Mouse (Mus musculus): ENCODE data around the gene Ptgr2. TPM values are rescaled to one million over a fixed set of nuclear protein-coding genes. Genes with fewer than 3 reads are reported as not detected.
"Not testable (repeated sequence)": the region's sequence is repeated elsewhere in the genome, so short reads cannot be mapped to it uniquely, and the experiment has no call there.

The Ptgr2 gene
- total RNA-seq (2021): 10 to 100 TPM; 50.8 to 58.1 TPM
- long read RNA-seq, experiment 1, transcript Ptgr2-201 (10 exons, 3,168 nt): major isoform, 51 of 74 reads
- long read RNA-seq, experiment 1, partial matches to known transcripts: 10 of 74 reads
- long read RNA-seq, experiment 1, other reads (novel, unspliced or antisense): 10 of 74 reads
- long read RNA-seq, experiment 2, transcript Ptgr2-207 (10 exons, 2,073 nt): minor isoform, 10 of 88 reads
- long read RNA-seq, experiment 2, transcript Ptgr2-201 (10 exons, 3,168 nt): major isoform, 66 of 88 reads
- long read RNA-seq, experiment 2, partial matches to known transcripts: 4 of 88 reads
- long read RNA-seq, experiment 2, other reads (novel, unspliced or antisense): 7 of 88 reads

DNA sequence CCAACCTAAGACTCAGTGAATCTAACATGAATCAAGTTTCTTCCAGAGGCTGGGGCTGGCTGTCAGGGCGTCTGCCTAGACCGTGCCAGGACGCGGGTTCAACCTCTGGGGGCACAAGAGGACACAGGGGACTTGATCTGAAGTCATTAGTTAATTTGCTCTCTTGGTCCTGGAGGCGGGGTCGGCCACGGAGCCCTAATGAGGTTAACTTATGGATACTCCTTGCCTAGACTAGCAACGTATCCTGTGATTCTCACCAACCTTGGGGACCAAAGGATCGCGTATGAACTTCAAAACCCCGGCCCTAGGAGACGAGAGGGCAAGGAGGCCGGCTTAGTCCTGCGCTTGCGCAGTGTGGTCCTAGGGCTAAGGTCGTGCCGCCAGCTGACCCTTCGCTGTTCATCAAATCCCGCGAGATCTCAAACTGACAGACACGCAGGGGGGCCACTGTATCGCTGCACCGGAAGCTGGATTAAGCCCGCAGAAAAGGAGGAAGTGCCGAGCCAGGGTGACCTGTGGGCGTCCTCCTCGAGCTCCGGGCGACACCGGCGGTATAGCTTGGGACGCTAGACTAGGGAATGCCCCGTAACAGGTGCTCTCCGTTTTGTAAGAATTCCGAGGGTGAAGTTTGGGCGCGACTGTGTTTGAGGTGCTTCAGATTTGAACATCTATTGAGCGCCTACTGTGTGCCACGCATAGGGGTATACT lies at the start of gene Ptgr2:
Ptgr2 (plus strand) TSS at position 348 of the 708 bp plus-strand sequence.
- DNase-seq (ENCODE audit: low spot score in 2 of 2): peak; percentile 84 to 94

GRCm38 (mm10) chr12:84235577-84235976 lies 49.5 kb upstream of the Ptgr2 start:
- no peak for DNase-seq (ENCODE audit: low spot score in 2 of 2)

DNA sequence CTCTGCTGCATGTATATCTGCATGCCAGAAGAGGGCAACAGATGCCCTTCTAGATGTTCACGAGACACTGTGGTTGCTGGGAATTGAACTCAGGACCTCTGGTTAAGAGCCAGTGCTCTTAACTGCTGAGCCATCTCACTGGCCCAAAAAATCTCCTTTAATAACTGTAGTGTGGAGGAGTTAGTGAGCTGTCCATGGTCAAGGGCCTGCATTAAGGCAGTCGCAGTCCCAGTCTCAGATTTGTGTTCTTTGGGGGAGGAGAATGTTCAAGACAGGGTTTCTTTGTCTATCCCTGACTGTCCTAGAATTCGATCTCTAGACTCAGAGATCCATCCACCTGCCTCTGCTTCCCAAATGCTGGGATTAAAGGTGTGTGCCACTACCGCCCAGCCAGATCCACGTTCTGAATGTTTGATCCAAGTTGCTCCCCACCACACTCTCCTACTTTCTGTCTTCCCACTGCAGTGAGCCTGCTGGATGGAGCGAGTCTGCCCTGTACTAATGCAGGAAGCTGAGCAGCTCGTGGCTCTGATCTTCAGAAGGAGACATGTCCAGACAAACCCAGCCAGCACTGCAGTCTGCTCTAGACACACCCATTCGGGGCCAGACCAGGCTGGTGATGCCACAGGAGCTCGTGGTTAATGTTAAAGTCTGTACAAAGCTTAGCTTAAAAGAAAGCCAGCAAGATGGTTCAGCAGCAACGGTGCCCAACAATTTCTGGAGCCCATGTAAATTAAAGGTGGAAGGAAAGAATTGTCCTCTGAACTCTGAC lies 48.9 kb upstream of the Ptgr2 start:
- DNase-seq (ENCODE audit: low spot score in 2 of 2): no peak

DNA sequence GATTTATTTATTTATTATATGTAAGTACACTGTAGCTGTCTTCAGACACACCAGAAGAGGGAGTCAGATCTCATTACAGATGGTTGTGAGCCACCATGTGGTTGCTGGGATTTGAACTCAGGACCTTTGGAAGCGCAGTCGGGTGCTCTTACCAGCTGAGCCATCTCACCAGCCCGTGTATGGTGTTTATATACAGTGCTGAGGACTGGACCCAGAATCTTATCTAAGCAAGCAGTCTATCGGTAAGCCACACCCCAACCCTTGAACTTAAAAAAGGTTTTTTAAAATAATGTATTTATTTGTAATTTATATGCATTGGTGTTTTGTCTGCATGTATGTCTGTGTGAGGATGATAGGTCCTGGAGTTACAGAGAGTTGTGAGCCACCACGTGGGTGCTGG lies 48.0 kb upstream of the Ptgr2 start:
- not testable (repeated sequence) for DNase-seq (ENCODE audit: low spot score in 2 of 2)

DNA sequence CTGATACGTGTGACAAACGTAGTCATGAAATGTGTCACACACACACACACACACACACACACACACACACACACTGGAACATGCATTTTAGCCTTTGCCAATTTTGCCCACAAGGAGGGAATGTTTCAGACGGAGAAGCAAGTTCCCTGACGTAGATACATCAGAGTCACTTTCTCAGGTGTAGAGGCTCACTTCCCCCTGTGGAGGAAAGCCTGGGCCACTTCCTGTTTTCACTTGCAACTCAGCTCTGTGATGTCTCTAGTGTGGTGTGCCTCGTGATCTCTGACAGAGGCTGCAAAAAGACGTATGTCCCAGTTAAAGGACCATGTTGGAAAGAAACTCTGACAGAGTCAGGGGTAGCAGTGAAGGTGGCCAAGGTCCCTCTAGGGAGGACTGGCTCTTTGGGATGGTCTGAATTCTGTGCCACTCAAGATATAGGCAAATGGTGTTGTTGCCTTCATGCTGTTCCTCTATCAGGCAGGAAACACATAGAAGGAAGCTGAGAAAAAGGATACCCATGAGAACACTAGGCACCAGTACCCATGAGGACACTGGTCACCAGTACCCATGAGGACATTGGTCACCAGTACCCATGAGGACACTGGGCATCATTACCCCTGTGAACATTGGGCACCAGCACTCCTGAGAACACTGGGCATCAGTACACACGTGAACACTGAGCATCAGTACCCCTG lies 41.8 kb upstream of the Ptgr2 start:
- no peak for DNase-seq (ENCODE audit: low spot score in 2 of 2)

DNA sequence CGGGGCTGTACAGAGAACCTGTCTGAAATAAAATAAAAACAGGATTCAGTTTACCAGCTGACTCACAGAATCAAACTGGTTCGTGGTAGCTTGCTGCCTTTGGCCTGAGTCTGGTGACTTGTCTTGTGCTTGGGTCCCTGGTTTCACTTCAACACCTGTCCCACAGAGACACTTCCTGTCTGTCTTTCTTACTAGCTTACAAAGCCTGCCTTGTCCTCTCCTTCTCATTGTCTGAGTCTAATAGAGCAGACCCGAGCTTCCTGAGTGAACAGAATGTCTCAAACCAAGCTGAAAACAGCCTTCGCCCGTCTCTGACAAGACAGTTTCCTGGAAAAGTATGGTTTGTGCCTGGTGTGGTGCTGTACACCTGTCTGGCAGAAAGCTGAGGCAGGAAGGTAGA lies 39.3 kb upstream of the Ptgr2 start:
- DNase-seq (ENCODE audit: low spot score in 2 of 2): no peak

DNA sequence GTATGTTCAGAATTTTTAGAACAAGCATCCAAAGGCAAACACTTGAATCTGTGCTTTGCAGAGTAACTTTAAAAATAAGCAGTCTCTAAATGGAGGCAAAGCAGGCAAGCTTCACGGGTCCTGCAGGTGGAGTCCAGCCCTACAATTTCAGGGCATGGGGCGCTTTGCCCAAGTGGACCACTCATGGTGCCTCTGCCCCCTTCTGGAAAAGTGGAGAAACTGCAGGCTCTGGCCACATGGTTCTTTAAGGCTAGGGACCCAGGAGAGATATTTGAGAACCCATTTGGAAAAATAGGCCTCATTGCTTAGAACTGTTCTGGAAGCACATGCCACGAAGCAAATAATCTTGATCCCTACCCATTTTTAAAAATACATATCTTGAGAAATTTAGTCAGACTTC lies 35.8 kb upstream of the Ptgr2 start:
- DNase-seq (ENCODE audit: low spot score in 2 of 2): peak; percentile 50 to 70

DNA sequence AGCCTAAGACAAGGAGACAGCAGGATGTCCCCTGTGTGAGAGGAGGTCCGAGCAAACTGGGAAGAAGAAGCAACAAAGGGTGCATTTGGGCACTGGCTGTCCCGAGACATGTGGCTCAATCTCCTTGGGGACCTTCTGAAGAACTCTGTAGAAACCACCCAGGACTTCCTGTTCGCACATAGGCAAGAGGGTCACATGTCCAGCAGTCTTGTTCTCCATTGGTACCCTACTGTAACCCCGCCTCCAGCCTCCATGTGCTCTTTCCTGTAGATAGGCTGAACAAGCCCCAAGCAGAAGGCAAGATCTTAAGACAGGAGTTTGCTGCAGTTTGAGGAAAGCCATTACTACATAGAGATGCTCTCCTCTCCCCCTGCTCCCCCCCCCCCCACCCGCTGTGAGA lies 32.2 kb upstream of the Ptgr2 start:
- DNase-seq (ENCODE audit: low spot score in 2 of 2): no peak

DNA sequence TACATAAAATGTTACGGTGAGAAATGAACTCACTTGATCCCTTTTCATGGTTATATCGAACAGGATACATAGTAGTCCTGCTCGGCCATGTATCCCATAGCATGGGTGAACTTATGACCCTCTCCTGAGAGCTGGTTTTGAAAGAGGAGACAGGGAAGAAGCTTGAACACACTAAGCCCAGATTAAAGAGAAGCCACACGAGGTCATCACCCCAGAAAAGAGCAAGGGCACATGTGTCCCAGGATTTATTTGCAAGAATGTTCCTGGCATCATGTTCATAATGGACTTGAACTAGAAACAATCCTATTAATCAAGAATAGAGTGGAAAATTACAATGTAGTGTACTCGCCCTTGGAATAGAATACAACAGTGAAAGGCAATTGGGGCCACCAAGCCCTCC lies 30.1 kb upstream of the Ptgr2 start:
- DNase-seq (ENCODE audit: low spot score in 2 of 2): no peak

GRCm38 (mm10) chr12:84260363-84260762 lies 24.7 kb upstream of the Ptgr2 start:
- no peak for DNase-seq (ENCODE audit: low spot score in 2 of 2)

DNA sequence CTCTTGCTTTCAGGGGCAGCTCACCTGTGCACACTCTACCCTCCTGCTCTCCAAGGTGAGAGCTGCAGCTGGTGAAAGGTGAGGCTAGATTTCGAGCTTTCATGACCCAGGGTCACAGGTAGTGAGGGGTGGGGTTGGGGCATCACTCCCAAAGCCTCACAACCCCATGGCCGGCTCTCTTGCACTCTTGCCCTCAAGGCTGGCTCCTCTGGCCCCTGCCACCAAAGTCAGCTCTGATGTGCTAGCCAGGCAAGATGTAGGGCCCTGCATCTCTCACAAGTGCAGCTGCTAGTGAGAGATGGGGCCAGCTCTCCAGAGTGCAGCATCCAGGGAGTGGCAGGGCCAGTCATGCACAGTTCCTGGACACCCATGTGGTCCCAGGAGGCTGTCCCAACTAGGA lies 17.8 kb upstream of the Ptgr2 start:
- DNase-seq (ENCODE audit: low spot score in 2 of 2): no peak

GRCm38 (mm10) chr12:84273366-84273765 lies 11.7 kb upstream of the Ptgr2 start:
- DNase-seq (ENCODE audit: low spot score in 2 of 2): no peak

- DNase-seq (ENCODE audit: low spot score in 2 of 2): no peak
These were observed 9.7 kb upstream of the Ptgr2 start for GRCm38 (mm10) chr12:84275288-84275687.

- DNase-seq (ENCODE audit: low spot score in 2 of 2): no peak
These were observed 8.7 kb upstream of the Ptgr2 start for GRCm38 (mm10) chr12:84276288-84276687.

DNA sequence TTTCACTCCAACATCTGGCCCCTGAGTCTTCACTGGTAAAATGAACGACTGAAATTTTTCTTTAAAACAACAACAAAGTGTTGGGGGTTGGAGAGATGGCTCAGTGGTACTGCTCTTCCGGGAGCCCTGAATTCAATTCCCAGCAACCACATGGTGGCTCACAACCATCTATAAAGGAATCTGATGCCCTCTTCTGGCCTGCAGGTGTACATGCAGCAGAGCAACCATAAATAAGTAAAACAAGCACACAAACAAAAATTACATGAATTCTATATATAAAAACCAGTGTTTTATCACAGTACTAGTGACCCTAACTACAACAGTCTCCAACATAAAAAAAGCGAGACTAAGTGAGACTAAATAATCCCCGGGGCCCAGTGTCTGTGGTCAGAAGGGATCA lies 8.2 kb upstream of the Ptgr2 start:
- DNase-seq (ENCODE audit: low spot score in 2 of 2): no peak

DNA sequence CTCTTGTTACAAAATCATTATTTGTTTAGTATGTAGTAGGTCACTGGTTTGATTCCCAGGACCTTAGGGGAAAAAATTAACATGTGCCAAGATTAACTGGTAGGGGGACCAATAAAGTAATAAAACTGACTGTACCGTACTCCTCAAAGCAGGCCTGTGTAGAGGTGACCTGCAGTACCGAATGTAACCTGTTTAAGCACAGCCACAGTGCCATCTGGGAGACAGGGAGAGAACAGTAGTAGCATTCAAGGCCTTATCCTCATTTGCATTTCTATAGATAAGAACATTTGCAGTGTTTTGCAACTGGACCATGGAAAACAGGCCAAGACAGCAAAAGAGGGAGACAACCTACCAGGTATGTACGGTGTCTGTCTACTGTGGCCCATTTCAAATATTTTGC lies 7.2 kb upstream of the Ptgr2 start:
- DNase-seq (ENCODE audit: low spot score in 2 of 2): no peak

- DNase-seq (ENCODE audit: low spot score in 2 of 2): no peak
These were observed 6.1 kb upstream of the Ptgr2 start for GRCm38 (mm10) chr12:84278901-84279300.

DNA sequence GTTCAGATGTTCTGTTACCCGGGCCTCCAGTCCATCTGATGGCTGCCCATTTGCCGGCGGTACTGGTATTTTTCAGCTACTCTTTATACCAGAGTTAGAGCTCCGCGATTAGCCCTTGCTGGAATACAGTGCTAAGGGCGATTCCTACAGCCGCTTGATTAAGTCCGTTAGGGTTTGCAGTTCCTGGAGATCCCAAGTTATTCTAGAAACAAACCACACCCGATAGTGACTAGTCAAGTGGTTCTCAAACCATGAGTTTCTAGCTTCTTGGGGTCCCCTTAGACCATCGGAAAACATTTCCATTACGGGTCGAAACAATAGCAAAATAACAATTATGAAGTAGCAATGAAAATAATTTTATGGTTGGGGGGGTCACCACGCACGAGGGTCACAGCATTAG lies 641 bp upstream of the Ptgr2 start:
- DNase-seq (ENCODE audit: low spot score in 2 of 2): no peak

GRCm38 (mm10) chr12:84285593-84285968 lies 549 bp downstream of the Ptgr2 start:
- no peak for DNase-seq (ENCODE audit: low spot score in 2 of 2)

DNA sequence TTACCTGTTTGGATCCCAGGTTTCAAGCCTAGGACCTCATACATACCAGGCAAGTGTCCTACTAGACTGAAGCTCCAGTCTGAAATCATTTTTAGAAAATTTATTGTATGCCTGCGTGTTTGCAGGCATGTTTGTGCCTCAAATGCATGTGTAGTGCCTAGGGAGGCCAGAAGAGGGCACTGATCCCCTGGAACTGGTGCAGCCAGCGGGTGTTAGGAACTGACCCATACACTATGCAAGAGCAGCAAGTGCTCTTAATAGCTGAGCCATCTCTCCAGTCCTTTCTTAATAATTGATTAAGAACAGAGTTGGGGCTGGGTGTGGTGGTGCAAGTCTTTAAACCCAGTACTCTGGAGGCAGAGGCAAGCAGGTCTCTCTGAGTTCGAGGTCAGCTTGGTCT lies 3.4 kb downstream of the Ptgr2 start:
- peak in 1 of 2 experiments; percentile 28 for DNase-seq (ENCODE audit: low spot score in 2 of 2)

DNA sequence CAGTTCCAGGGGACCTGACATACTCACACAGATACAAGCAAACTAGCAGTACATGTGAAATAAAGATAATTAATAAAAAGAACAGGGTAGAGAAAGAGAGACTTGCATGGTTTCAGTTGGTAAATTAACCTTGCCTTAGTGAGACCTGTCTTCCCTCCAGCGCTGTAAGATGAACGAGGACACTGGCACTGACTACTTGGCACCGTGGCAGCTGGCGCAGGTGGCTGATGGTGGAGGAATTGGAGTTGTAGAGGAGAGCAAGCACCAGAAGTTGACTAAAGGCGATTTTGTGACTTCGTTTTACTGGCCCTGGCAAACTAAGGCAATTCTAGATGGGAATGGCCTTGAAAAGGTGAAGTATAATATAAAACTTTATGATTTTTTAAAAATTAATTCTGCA lies 12.8 kb downstream of the Ptgr2 start:
- DNase-seq (ENCODE audit: low spot score in 2 of 2): no peak
